Mouse (Mus musculus): ENCODE measurements around the gene Ms4a4c. TPM values are rescaled to one million over a fixed set of nuclear protein-coding genes. Genes with fewer than 3 reads are reported as not detected.

Gene Ms4a4c
- polyA plus RNA-seq (2014; fragmentation: Nextera tagmentation; extraction: Ambion mirVana) = 0.61 and 1.0 TPM in 2 replicates

DNA sequence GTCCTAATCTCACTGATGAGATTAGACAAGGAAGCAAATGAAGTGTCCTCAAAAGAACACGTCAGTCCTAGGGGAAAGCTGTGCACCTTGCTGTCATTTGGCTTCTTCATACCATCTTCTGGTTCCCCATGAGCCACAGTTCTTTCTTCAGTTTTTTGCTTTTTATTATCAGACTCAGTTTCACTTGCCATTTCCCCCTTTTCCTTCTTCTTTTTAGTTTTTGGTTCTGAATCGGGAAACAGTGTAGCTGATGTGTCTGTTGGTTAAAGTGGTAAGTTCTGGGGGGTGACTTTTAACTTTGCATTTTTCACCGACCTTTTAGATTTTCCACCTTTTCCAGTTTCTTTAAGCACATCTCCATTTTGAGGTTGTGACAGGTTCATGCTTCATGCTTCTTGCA is at the start of gene Ms4a4c:
TSS of gene Ms4a4c (plus strand) at position 244 of the 400 bp plus-strand sequence.
- Histone ChIP-seq H3K4me2 (replicated peaks; ENCODE audit: low read depth, low read length) (no peak within 1 kb of the TSS), H3K27ac (ENCODE audit: low read length) (no peak within 1 kb of the TSS), H3K27me3 (ENCODE audit: control insufficient read depth, insufficient read depth, low read length) (no peaks in the 10 kb centered on the region), H3K9ac (replicated peaks; ENCODE audit: low read depth, low read length) (no peak within 1 kb of the TSS), H3K9me3 (ENCODE audit: control insufficient read depth, low read depth, low read length) (no peaks in the 10 kb centered on the region), H3K36me3 (ENCODE audit: control insufficient read depth, insufficient read depth, low read length) (no peaks in the 10 kb centered on the region), H3K4me1 (ENCODE audit: control insufficient read depth, insufficient read depth, low read length) (no peaks in the 10 kb centered on the region), H3K4me3 (ENCODE audit: low read depth, low read length) (no peak within 1 kb of the TSS)
- no peak for ATAC-seq (ENCODE audit: insufficient number of reproducible peaks, insufficient read depth, low FRiP score, low read depth)
- 83% methylated on average over 3 of the region's 3 CpGs for WGBS

GRCm38 (mm10) chr19:11355730-11356129 is 48.8 kb upstream of the Ms4a4c start:
- H3K4me3 ChIP-seq (ENCODE audit: low read depth, low read length) = no peak overlapping the region
- H3K27me3 ChIP-seq (ENCODE audit: control insufficient read depth, insufficient read depth, low read length) = no peaks in the 10 kb centered on the region
- 78% methylated on average over 7 of the region's 7 CpGs for WGBS
- H3K9ac ChIP-seq (replicated peaks; ENCODE audit: low read depth, low read length) = no peak overlapping the region
- H3K9me3 ChIP-seq (ENCODE audit: control insufficient read depth, low read depth, low read length) = no peaks in the 10 kb centered on the region
- H3K4me2 ChIP-seq (replicated peaks; ENCODE audit: low read depth, low read length) = no peak overlapping the region
- H3K36me3 ChIP-seq (ENCODE audit: control insufficient read depth, insufficient read depth, low read length) = no peaks in the 10 kb centered on the region
- no peaks in the 10 kb centered on the region for H3K4me1 ChIP-seq (ENCODE audit: control insufficient read depth, insufficient read depth, low read length)
- H3K27ac ChIP-seq (ENCODE audit: low read length) = no peak overlapping the region
- ATAC-seq (ENCODE audit: insufficient number of reproducible peaks, insufficient read depth, low FRiP score, low read depth) = no peak

GRCm38 (mm10) chr19:11360106-11360505 is 44.5 kb upstream of the Ms4a4c start:
- H3K36me3 ChIP-seq (ENCODE audit: control insufficient read depth, insufficient read depth, low read length) = no peaks in the 10 kb centered on the region
- WGBS = 48% methylated on average over 3 of the region's 3 CpGs
- no peaks in the 10 kb centered on the region for H3K9me3 ChIP-seq (ENCODE audit: control insufficient read depth, low read depth, low read length)
- H3K27ac ChIP-seq (ENCODE audit: low read length) = no peak overlapping the region
- H3K9ac ChIP-seq (replicated peaks; ENCODE audit: low read depth, low read length) = no peak overlapping the region
- no peak overlapping the region for H3K4me3 ChIP-seq (ENCODE audit: low read depth, low read length)
- no peak for ATAC-seq (ENCODE audit: insufficient number of reproducible peaks, insufficient read depth, low FRiP score, low read depth)
- no peaks in the 10 kb centered on the region for H3K27me3 ChIP-seq (ENCODE audit: control insufficient read depth, insufficient read depth, low read length)
- H3K4me1 ChIP-seq (ENCODE audit: control insufficient read depth, insufficient read depth, low read length) = no peaks in the 10 kb centered on the region
- H3K4me2 ChIP-seq (replicated peaks; ENCODE audit: low read depth, low read length) = no peak overlapping the region

GRCm38 (mm10) chr19:11362002-11362401 is 42.6 kb upstream of the Ms4a4c start:
- Histone ChIP-seq H3K36me3 (ENCODE audit: control insufficient read depth, insufficient read depth, low read length) (no peaks in the 10 kb centered on the region), H3K4me2 (replicated peaks; ENCODE audit: low read depth, low read length) (no peak overlapping the region), H3K27ac (ENCODE audit: low read length) (no peak overlapping the region), H3K4me1 (ENCODE audit: control insufficient read depth, insufficient read depth, low read length) (no peaks in the 10 kb centered on the region), H3K9ac (replicated peaks; ENCODE audit: low read depth, low read length) (no peak overlapping the region), H3K9me3 (ENCODE audit: control insufficient read depth, low read depth, low read length) (no peaks in the 10 kb centered on the region), H3K4me3 (ENCODE audit: low read depth, low read length) (no peak overlapping the region), H3K27me3 (ENCODE audit: control insufficient read depth, insufficient read depth, low read length) (no peaks in the 10 kb centered on the region)
- no peak for ATAC-seq (ENCODE audit: insufficient number of reproducible peaks, insufficient read depth, low FRiP score, low read depth)

DNA sequence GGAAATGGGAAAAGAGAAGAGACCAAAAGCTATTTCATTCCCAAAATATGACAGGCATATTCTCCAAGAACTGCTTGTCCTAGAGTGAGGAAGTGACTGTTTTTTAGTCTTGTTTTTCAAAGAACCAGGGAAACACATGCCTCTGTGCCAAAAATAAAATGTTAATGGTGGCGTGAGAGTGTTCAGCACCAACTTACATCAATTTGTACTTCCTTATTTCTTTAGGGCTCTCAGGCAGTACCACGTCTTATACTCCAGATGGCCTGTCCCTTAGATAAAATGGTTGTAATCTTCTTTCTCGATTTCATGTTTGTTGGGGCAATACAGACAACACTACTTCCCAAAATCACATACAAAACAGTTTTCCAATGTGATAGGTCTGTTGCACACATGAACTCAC is 36.3 kb upstream of the Ms4a4c start:
- Histone ChIP-seq H3K9ac (replicated peaks; ENCODE audit: low read depth, low read length) (no peak overlapping the region), H3K4me1 (ENCODE audit: control insufficient read depth, insufficient read depth, low read length) (no peaks in the 10 kb centered on the region), H3K4me3 (ENCODE audit: low read depth, low read length) (no peak overlapping the region), H3K4me2 (replicated peaks; ENCODE audit: low read depth, low read length) (no peak overlapping the region), H3K27ac (ENCODE audit: low read length) (no peak overlapping the region), H3K27me3 (ENCODE audit: control insufficient read depth, insufficient read depth, low read length) (no peaks in the 10 kb centered on the region), H3K36me3 (ENCODE audit: control insufficient read depth, insufficient read depth, low read length) (no peaks in the 10 kb centered on the region), H3K9me3 (ENCODE audit: control insufficient read depth, low read depth, low read length) (no peaks in the 10 kb centered on the region)
- 84% methylated on average over 3 of the region's 3 CpGs for WGBS
- ATAC-seq (ENCODE audit: insufficient number of reproducible peaks, insufficient read depth, low FRiP score, low read depth) = no peak

DNA sequence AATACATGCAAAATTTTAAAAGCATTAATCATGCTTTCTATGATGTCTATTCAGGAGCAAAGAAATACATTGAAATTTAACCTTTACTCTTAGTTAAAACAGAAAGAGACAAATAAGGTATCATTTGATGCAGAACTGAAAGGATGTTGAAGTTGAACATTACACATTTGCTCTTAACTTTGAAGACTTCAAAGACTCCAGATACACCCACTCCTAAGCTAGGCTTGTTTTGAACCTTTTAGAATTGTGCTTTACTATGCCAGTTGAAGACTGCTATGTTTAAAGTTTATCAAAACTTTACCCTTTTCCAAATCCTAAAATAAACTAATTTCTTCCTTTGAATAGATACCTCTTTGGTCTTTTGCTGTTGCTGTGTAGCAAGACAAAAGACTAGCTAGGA is 33.4 kb upstream of the Ms4a4c start:
- ATAC-seq (ENCODE audit: insufficient number of reproducible peaks, insufficient read depth, low FRiP score, low read depth) = no peak
- Histone ChIP-seq H3K27ac (ENCODE audit: low read length) (no peak overlapping the region), H3K4me2 (replicated peaks; ENCODE audit: low read depth, low read length) (no peak overlapping the region), H3K36me3 (ENCODE audit: control insufficient read depth, insufficient read depth, low read length) (no peaks in the 10 kb centered on the region), H3K9ac (replicated peaks; ENCODE audit: low read depth, low read length) (no peak overlapping the region), H3K9me3 (ENCODE audit: control insufficient read depth, low read depth, low read length) (no peaks in the 10 kb centered on the region), H3K4me1 (ENCODE audit: control insufficient read depth, insufficient read depth, low read length) (no peaks in the 10 kb centered on the region), H3K27me3 (ENCODE audit: control insufficient read depth, insufficient read depth, low read length) (no peaks in the 10 kb centered on the region), H3K4me3 (ENCODE audit: low read depth, low read length) (no peak overlapping the region)

- no peak within 1 kb of the TSS for H3K9ac ChIP-seq (replicated peaks; ENCODE audit: low read depth, low read length)
- no peaks in the 10 kb centered on the region for H3K36me3 ChIP-seq (ENCODE audit: control insufficient read depth, insufficient read depth, low read length)
- no peak within 1 kb of the TSS for H3K4me3 ChIP-seq (ENCODE audit: low read depth, low read length)
- no peak for ATAC-seq (ENCODE audit: insufficient number of reproducible peaks, insufficient read depth, low FRiP score, low read depth)
- no peaks in the 10 kb centered on the region for H3K27me3 ChIP-seq (ENCODE audit: control insufficient read depth, insufficient read depth, low read length)
- no peaks in the 10 kb centered on the region for H3K4me1 ChIP-seq (ENCODE audit: control insufficient read depth, insufficient read depth, low read length)
- no peak within 1 kb of the TSS for H3K27ac ChIP-seq (ENCODE audit: low read length)
- 74% methylated on average over 2 of the region's 2 CpGs for WGBS
- H3K4me2 ChIP-seq (replicated peaks; ENCODE audit: low read depth, low read length) = no peak within 1 kb of the TSS
- H3K9me3 ChIP-seq (ENCODE audit: control insufficient read depth, low read depth, low read length) = no peaks in the 10 kb centered on the region
These were observed 29.3 kb upstream of the Ms4a4c start, which contains the start of gene Ms4a4a for GRCm38 (mm10) chr19:11375273-11375672. Ms4a4a (plus strand) TSS chr19:11375523.

GRCm38 (mm10) chr19:11376399-11376798 is 28.2 kb upstream of the Ms4a4c start:
- H3K4me3 ChIP-seq (ENCODE audit: low read depth, low read length) = no peak overlapping the region
- no peak overlapping the region for H3K4me2 ChIP-seq (replicated peaks; ENCODE audit: low read depth, low read length)
- no peaks in the 10 kb centered on the region for H3K27me3 ChIP-seq (ENCODE audit: control insufficient read depth, insufficient read depth, low read length)
- ATAC-seq (ENCODE audit: insufficient number of reproducible peaks, insufficient read depth, low FRiP score, low read depth) = no peak
- H3K9me3 ChIP-seq (ENCODE audit: control insufficient read depth, low read depth, low read length) = no peaks in the 10 kb centered on the region
- H3K9ac ChIP-seq (replicated peaks; ENCODE audit: low read depth, low read length) = no peak overlapping the region
- H3K36me3 ChIP-seq (ENCODE audit: control insufficient read depth, insufficient read depth, low read length) = no peaks in the 10 kb centered on the region
- no peak overlapping the region for H3K27ac ChIP-seq (ENCODE audit: low read length)
- no peaks in the 10 kb centered on the region for H3K4me1 ChIP-seq (ENCODE audit: control insufficient read depth, insufficient read depth, low read length)
- WGBS = 75% methylated on average over 2 of the region's 2 CpGs

- 60% methylated on average over 2 of the region's 2 CpGs for WGBS
- no peaks in the 10 kb centered on the region for H3K4me1 ChIP-seq (ENCODE audit: control insufficient read depth, insufficient read depth, low read length)
- H3K4me3 ChIP-seq (ENCODE audit: low read depth, low read length) = no peak overlapping the region
- H3K4me2 ChIP-seq (replicated peaks; ENCODE audit: low read depth, low read length) = no peak overlapping the region
- H3K9ac ChIP-seq (replicated peaks; ENCODE audit: low read depth, low read length) = no peak overlapping the region
- ATAC-seq (ENCODE audit: insufficient number of reproducible peaks, insufficient read depth, low FRiP score, low read depth) = no peak
- H3K36me3 ChIP-seq (ENCODE audit: control insufficient read depth, insufficient read depth, low read length) = no peaks in the 10 kb centered on the region
- H3K9me3 ChIP-seq (ENCODE audit: control insufficient read depth, low read depth, low read length) = no peaks in the 10 kb centered on the region
- H3K27ac ChIP-seq (ENCODE audit: low read length) = no peak overlapping the region
- no peaks in the 10 kb centered on the region for H3K27me3 ChIP-seq (ENCODE audit: control insufficient read depth, insufficient read depth, low read length)
These were observed 17.5 kb upstream of the Ms4a4c start for GRCm38 (mm10) chr19:11387109-11387508.
